Mouse (Mus musculus) heart, embryonic 14.5 days (tissue): Measurements from ENCODE around the gene Bpi. TPM values are rescaled to one million over a fixed set of nuclear protein-coding genes. Genes with fewer than 3 reads are reported as not detected.
A peak's percentile ranks its signal among the peaks of the same experiment; 100 is the strongest.

ENCODE experiments used
- ATAC-seq: fragments of 200-750 bp; cut with Nextera tagmentation; 2 replicates; pipeline ENCODE4 v1.8.0; 2017; ENCODE audit warnings: low read depth, moderate TSS enrichment; ENCODE audit not compliant: insufficient number of reproducible peaks, insufficient read depth, low FRiP score
- H3K27ac ChIP-seq, 2 experiments: fragments of 200-500 bp in 1 of 2; fragments of 300-500 bp in 1 of 2; sonication (generic) in 1 of 2; replicated peaks in 1 of 2; 2 replicates each; pipeline ENCODE4 v1.5.1; 2012 to 2014; ENCODE audit warnings: low read depth in 2 of 2, low read length in 2 of 2, control low read depth in 1 of 2, mild to moderate bottlenecking in 1 of 2, mixed read lengths in 1 of 2; ENCODE audit not compliant: control insufficient read depth in 1 of 2, insufficient read depth in 1 of 2
- H3K27me3 ChIP-seq: fragments of 300-500 bp; sonication (generic); 2 replicates; pipeline ENCODE4 v1.6.1; 2014; ENCODE audit warnings: mild to moderate bottlenecking, low read length, control low read depth; ENCODE audit not compliant: control insufficient read depth, insufficient read depth
- H3K36me3 ChIP-seq: fragments of 300-500 bp; sonication (generic); 2 replicates; pipeline ENCODE4 v1.6.1; 2014; ENCODE audit warnings: mild to moderate bottlenecking, control low read depth, low read length, mixed read lengths; ENCODE audit not compliant: control insufficient read depth, insufficient read depth
- H3K4me1 ChIP-seq, 2 experiments: fragments of 200-500 bp in 1 of 2; fragments of 300-500 bp in 1 of 2; sonication (generic) in 1 of 2; 2 replicates each; pipeline ENCODE4 v1.6.1; 2012 to 2014; ENCODE audit warnings: low read length in 2 of 2, control low read depth in 1 of 2, mixed read lengths in 1 of 2; ENCODE audit not compliant: control insufficient read depth in 2 of 2, insufficient read depth in 2 of 2
- H3K4me2 ChIP-seq: fragments of 300-500 bp; sonication (generic); 2 replicates; pipeline ENCODE4 v1.6.1; 2014; ENCODE audit warnings: mild to moderate bottlenecking, low read length
- H3K4me3 ChIP-seq, 2 experiments: fragments of 200-500 bp in 1 of 2; fragments of 300-500 bp in 1 of 2; sonication (generic) in 1 of 2; 2 replicates each; pipeline ENCODE4 v1.5.1; 2012 to 2014; ENCODE audit warnings: low read length in 2 of 2, mild to moderate bottlenecking in 2 of 2, control low read depth in 1 of 2, low read depth in 1 of 2, moderate library complexity in 1 of 2; ENCODE audit not compliant: control insufficient read depth in 1 of 2, insufficient read depth in 1 of 2
- H3K9ac ChIP-seq: fragments of 300-500 bp; sonication (generic); 2 replicates; pipeline ENCODE4 v1.6.1; 2014; ENCODE audit warnings: mild to moderate bottlenecking, low read length
- H3K9me3 ChIP-seq: fragments of 300-500 bp; sonication (generic); 2 replicates; pipeline ENCODE4 v1.6.1; 2016; ENCODE audit warnings: low read length, control low read depth; ENCODE audit not compliant: control insufficient read depth
- WGBS: fragments of 180-500 bp; shearing (Covaris S2); extraction: QIAGEN DNeasy Blood & Tissue Kit; methylation state at CpG from one replicate; pipeline ENCODE4 v1.1.7; 2014; 5-methylcytosine and 5-hydroxymethylcytosine counted together
- polyA plus RNA-seq: library from polyadenylated mRNA; unstranded; fragments of >200 nt; fragmentation: Nextera tagmentation; extraction: Ambion mirVana; gene quantifications from 2 replicates; pipeline ENCODE4 v1.2.1, GENCODE M21; 2014

The Bpi gene
- polyA plus RNA-seq, result not detected in 2 replicates

- Histone ChIP-seq H3K27me3 (no peaks in the 10 kb centered on the region), H3K4me2 (no peak within 1 kb of the TSS), H3K9me3 (no peaks in the 10 kb centered on the region), H3K4me3 (no peak within 1 kb of the TSS), H3K9ac (no peak within 1 kb of the TSS), H3K4me1 (peaks cover 0 to 3% of the 10 kb centered on the region in 2 experiments; a peak in 2 of 4 replicates), H3K27ac (no peak within 1 kb of the TSS), H3K36me3 (no peaks in the 10 kb centered on the region)
- WGBS, result 59% methylated on average over 17 of the region's 18 CpGs
- no peak for ATAC-seq
These were observed at the start of gene Bpi for GRCm38 (mm10) chr2:158258005-158258418. Bpi (plus strand) TSS chr2:158258094.

DNA sequence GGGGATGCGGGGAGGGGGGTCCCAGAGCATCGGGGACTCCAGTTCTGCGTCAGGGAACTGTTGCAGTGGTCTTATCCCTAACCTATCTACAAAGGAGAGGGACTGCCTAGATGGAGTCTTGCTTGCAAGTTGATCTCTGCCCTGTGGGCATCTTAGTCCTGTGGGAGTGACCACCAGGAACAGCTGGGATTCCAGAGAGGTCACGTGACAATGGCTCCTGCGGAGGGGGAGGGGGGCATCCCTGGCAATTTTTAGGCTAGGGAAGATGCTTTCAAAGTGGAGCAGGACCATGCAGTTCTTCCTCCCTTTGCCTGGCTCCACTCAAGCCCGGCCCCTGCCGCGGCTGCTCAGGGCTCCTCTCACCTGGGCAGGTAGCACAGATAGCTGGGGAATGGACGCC, 48.1 kb upstream of the Bpi start:
- Histone ChIP-seq H3K27me3 (no peaks in the 10 kb centered on the region), H3K4me1 (peaks cover 2 to 16% of the 10 kb centered on the region in 2 experiments; a peak in 3 of 4 replicates), H3K9me3 (no peaks in the 10 kb centered on the region), H3K9ac (no peak overlapping the region), H3K27ac (no peak overlapping the region), H3K4me2 (no peak overlapping the region), H3K4me3 (no peak overlapping the region), H3K36me3 (no peaks in the 10 kb centered on the region)
- ATAC-seq, result no peak
- 48% methylated on average over 9 of the region's 9 CpGs for WGBS

GRCm38 (mm10) chr2:158210503-158210902, 47.4 kb upstream of the Bpi start:
- WGBS, result 51% methylated on average over 4 of the region's 4 CpGs
- no peak for ATAC-seq
- Histone ChIP-seq H3K27me3 (no peaks in the 10 kb centered on the region), H3K27ac (no peak overlapping the region), H3K9ac (no peak overlapping the region), H3K4me3 (no peak overlapping the region), H3K9me3 (no peaks in the 10 kb centered on the region), H3K4me1 (peaks cover 2 to 16% of the 10 kb centered on the region in 2 experiments; a peak in 3 of 4 replicates), H3K4me2 (no peak overlapping the region), H3K36me3 (no peaks in the 10 kb centered on the region)

GRCm38 (mm10) chr2:158210958-158211357, 46.9 kb upstream of the Bpi start:
- no peaks in the 10 kb centered on the region for H3K9me3 ChIP-seq
- H3K9ac ChIP-seq, result 0 out of 2 replicates have a peak overlapping the region, but pooled peaks have one; percentile 11
- H3K36me3 ChIP-seq, result no peaks in the 10 kb centered on the region
- WGBS, result 22% methylated on average over 10 of the region's 10 CpGs
- H3K27ac ChIP-seq, result no peak overlapping the region
- ATAC-seq, result no peak
- peak overlapping the region; percentile 36 for H3K4me2 ChIP-seq
- peaks cover 2 to 16% of the 10 kb centered on the region in 2 experiments; a peak in 3 of 4 replicates for H3K4me1 ChIP-seq
- H3K4me3 ChIP-seq, result no peak overlapping the region
- no peaks in the 10 kb centered on the region for H3K27me3 ChIP-seq

- Histone ChIP-seq H3K27me3 (no peaks in the 10 kb centered on the region), H3K4me1 (peaks cover 2 to 16% of the 10 kb centered on the region in 2 experiments; a peak in 3 of 4 replicates), H3K4me2 (no peak overlapping the region), H3K27ac (no peak overlapping the region), H3K9ac (no peak overlapping the region), H3K36me3 (no peaks in the 10 kb centered on the region), H3K4me3 (no peak overlapping the region), H3K9me3 (no peaks in the 10 kb centered on the region)
- no peak for ATAC-seq
- 66% methylated on average over 4 of the region's 4 CpGs for WGBS
These were observed 46.0 kb upstream of the Bpi start for GRCm38 (mm10) chr2:158211764-158212471.

DNA sequence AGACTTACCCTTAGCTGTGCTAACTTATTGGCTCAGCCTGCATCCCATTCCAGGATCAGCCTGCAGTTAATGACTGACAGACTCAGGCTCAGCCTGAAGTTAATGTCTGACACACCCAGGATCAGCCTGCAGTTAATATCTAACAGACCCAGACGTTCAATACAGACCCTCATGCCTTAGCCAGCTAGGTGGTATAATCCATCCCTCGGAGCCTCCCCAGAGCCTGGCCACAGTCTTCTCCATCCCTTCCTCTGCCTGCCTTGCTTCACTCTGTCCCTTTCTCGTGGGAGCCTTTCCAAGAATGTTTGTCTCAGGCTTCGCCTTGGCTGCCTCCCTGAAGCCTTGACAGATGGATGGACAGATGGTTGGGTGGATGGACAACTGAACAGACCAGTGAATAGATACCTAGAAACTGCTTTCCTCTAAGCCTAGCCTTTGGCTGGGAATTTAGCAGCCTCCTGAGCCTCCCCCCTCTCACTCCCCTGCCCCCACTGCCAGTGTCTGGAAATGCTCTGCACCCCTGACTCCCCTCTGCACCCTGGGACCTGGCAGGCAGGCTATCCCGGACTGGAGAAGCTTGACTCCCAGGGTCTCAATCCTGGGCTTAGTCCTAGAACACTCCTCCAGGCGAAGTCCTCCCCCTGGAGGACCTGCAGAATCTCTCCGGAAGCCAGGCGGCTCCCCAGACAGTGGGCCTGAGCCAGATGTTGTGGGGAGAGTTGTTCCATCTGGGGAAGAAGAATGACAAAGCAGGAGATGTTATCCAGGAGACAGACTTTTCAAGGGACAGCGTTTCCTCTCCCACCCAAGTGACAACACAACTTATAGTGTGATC, 42.4 kb upstream of the Bpi start:
- Histone ChIP-seq H3K27ac (no peak overlapping the region), H3K27me3 (no peaks in the 10 kb centered on the region), H3K36me3 (no peaks in the 10 kb centered on the region), H3K4me3 (no peak overlapping the region), H3K4me1 (peaks cover 2 to 8% of the 10 kb centered on the region in 2 experiments; a peak in 2 of 4 replicates), H3K9me3 (no peaks in the 10 kb centered on the region), H3K4me2 (no peak overlapping the region), H3K9ac (no peak overlapping the region)
- ATAC-seq, result no peak
- 53% methylated on average over 9 of the region's 9 CpGs for WGBS

DNA sequence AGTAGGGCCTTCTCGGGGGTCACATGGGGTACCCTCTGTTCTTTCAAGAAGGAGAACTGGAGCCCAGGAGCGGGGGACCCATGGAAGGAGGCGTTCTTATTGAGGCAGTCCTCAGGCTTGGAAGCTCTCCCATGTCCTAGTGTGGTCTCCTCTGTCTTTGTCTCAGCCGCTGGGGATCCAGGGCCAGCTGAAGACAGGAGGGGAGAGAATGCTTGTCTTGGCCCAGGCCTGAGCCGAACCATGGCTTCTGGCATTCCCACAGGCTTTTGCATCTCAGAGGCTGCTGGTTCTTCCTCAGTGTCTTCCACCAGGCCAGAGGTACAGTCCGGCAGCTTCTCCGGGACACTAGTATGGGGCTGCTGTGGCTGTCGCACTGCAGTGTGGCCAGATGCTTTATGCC, 41.4 kb upstream of the Bpi start:
- Histone ChIP-seq H3K4me1 (peaks cover 0 to under 1% of the 10 kb centered on the region in 2 experiments; a peak in 1 of 4 replicates), H3K9me3 (no peaks in the 10 kb centered on the region), H3K9ac (no peak overlapping the region), H3K27ac (no peak overlapping the region), H3K36me3 (no peaks in the 10 kb centered on the region), H3K4me2 (no peak overlapping the region), H3K4me3 (no peak overlapping the region), H3K27me3 (no peaks in the 10 kb centered on the region)
- 80% methylated on average over 8 of the region's 8 CpGs for WGBS
- ATAC-seq, result no peak
